ENCODE assay signal across 11 mouse cellular contexts in genomic region chr12:53300964-53301363, GRCm38 (mm10). TPM values are rescaled to one million over a fixed set of nuclear protein-coding genes. Genes with fewer than 3 reads are reported as not detected.
DNase-seq lines count a peak whose midpoint lies in the region; ATAC-seq and TF ChIP-seq lines count a peak whose summit lies in the region.
"Had no signal": no experiment of that assay in that cellular context is flagged by ENCODE, and none has a peak within 500 bp of the region (broad histone marks: within the 10 kb centered on the region; RNA-seq: fewer than 3 reads in every experiment).

No protein-coding gene starts in this region.

- no peaks in the 10 kb centered on the region for H3K9me3 ChIP-seq in forebrain, postnatal 0 days (ENCODE audit: low read length)
- no peaks in the 10 kb centered on the region for H3K9me3 ChIP-seq in forebrain, embryonic 10.5 days
- H3K9me3 ChIP-seq in midbrain, embryonic 11.5 days (ENCODE audit: control insufficient read depth, low read length): no peaks in the 10 kb centered on the region
- H3K9me3 ChIP-seq: heart, embryonic 15.5 days had no signal

- no peak overlapping the region for H3K4me2 ChIP-seq in forebrain, postnatal 0 days (ENCODE audit: low read depth)
- H3K4me2 ChIP-seq in midbrain, embryonic 11.5 days: no peak overlapping the region
- H3K4me2 ChIP-seq: heart, embryonic 15.5 days had no signal

- peak; percentile 50 for TF ChIP-seq CTCF in forebrain, postnatal 0 days (IDR thresholded peaks at IDR 0.05; ENCODE audit: low read depth)

- H3K27me3 ChIP-seq in forebrain, postnatal 0 days (ENCODE audit: insufficient read depth, low read length): no peaks in the 10 kb centered on the region
- no peaks in the 10 kb centered on the region for H3K27me3 ChIP-seq in forebrain, embryonic 10.5 days (ENCODE audit: poor library complexity, severe bottlenecking)
- no peaks in the 10 kb centered on the region for H3K27me3 ChIP-seq in midbrain, embryonic 11.5 days (ENCODE audit: control insufficient read depth, insufficient read depth, low read length)

- H3K9ac ChIP-seq in forebrain, postnatal 0 days: no peak overlapping the region
- H3K9ac ChIP-seq in midbrain, embryonic 11.5 days (ENCODE audit: low read length): no peak overlapping the region
- H3K9ac ChIP-seq: heart, embryonic 15.5 days had no signal

- H3K4me1 ChIP-seq in forebrain, postnatal 0 days (ENCODE audit: insufficient read depth): peaks cover 4% of the 10 kb centered on the region; the same call in 1 of the 2 replicates
- H3K4me1 ChIP-seq in forebrain, embryonic 10.5 days: peaks cover 58% of the 10 kb centered on the region
- H3K4me1 ChIP-seq in midbrain, embryonic 11.5 days (ENCODE audit: control insufficient read depth, insufficient read depth, low read length): no peaks in the 10 kb centered on the region

- DNase-seq in forebrain, postnatal 0 days: peak; percentile 30
- no peak for DNase-seq in forebrain, embryonic 10.5 days (ENCODE audit: extremely low spot score, low spot score)
- peak; percentile 14 for DNase-seq in lung, postnatal 10 days
- no peak for DNase-seq in lung, postnatal 4 days
- peak; percentile 30 for DNase-seq in adrenal gland, postnatal 14 days
- DNase-seq in kidney, postnatal 4 days: peak; percentile 59 to 71
- no peak for DNase-seq in midbrain, embryonic 11.5 days (ENCODE audit: low spot score, missing footprints)

- H3K36me3 ChIP-seq in forebrain, postnatal 0 days (ENCODE audit: insufficient read depth): no peaks in the 10 kb centered on the region
- H3K36me3 ChIP-seq in forebrain, embryonic 10.5 days (replicated peaks): peaks cover 14% of the 10 kb centered on the region; the same call in 1 of the 2 replicates
- no peaks in the 10 kb centered on the region for H3K36me3 ChIP-seq in midbrain, embryonic 11.5 days (ENCODE audit: control insufficient read depth, insufficient read depth, low read length)
- H3K36me3 ChIP-seq: heart, embryonic 15.5 days had no signal

- H3K4me3 ChIP-seq in forebrain, postnatal 0 days (ENCODE audit: low read depth, low read length): no peak overlapping the region
- H3K4me3 ChIP-seq in forebrain, embryonic 10.5 days: no peak overlapping the region
- no peak overlapping the region for H3K4me3 ChIP-seq in midbrain, embryonic 11.5 days (ENCODE audit: low read depth, low read length)
- H3K4me3 ChIP-seq: heart, embryonic 15.5 days; myocyte had no signal

- WGBS in forebrain, postnatal 0 days: 37% methylated on average over 2 of the region's 2 CpGs
- 57% methylated on average over 2 of the region's 2 CpGs for WGBS in forebrain, embryonic 10.5 days
- 45% methylated on average over 2 of the region's 2 CpGs for WGBS in midbrain, embryonic 11.5 days

- no peak overlapping the region for H3K27ac ChIP-seq in forebrain, postnatal 0 days (ENCODE audit: low read depth, low read length)
- H3K27ac ChIP-seq in forebrain, embryonic 10.5 days: no peak overlapping the region
- no peak overlapping the region for H3K27ac ChIP-seq in midbrain, embryonic 11.5 days (ENCODE audit: low read depth, low read length)
- H3K27ac ChIP-seq: heart, embryonic 15.5 days had no signal

- no peak for ATAC-seq in forebrain, postnatal 0 days
- ATAC-seq in activated CD4-positive, CD25-positive, alpha-beta regulatory T cell, adult 4 months: no peak
- no peak for ATAC-seq in midbrain, embryonic 11.5 days (ENCODE audit: low FRiP score)

RNA-seq across cellular contexts. Expression of gene Npas3, which starts 52.5 kb away (rescaled TPM):
- 15.4 and 28.3 TPM in 2 replicates for total RNA-seq in forebrain, postnatal 0 days (2014; rRNA removed)
- polyA plus RNA-seq in forebrain, postnatal 0 days (2015; fragmentation: Nextera tagmentation; extraction: Ambion mirVana): 11.7 and 16.6 TPM in 2 replicates
- polyA plus RNA-seq in forebrain, embryonic 10.5 days (2016; fragmentation: Nextera tagmentation; extraction: Ambion mirVana): 7.2 and 8.6 TPM in 2 replicates
- total RNA-seq in adrenal gland, postnatal 14 days (2021): 1.6 and 4.4 TPM in 2 replicates
- under 1 TPM in 1 of 2 experiments, not detected in 1; 0.05 TPM for polyA plus RNA-seq in activated CD4-positive, CD25-positive, alpha-beta regulatory T cell, adult 4 months (2017; shearing (Covaris generic))
- 17.7 and 19.5 TPM in 2 replicates for polyA plus RNA-seq in midbrain, embryonic 11.5 days (2014; fragmentation: Nextera tagmentation; extraction: Ambion mirVana)
- total RNA-seq: MEL had no signal

Comparison
In these comparisons a context has a peak if more than half of its experiments do, and no peak if none do; other contexts are left out.
1. DNase-seq: peak in forebrain, postnatal 0 days (single experiment), lung, postnatal 10 days (single experiment), adrenal gland, postnatal 14 days (single experiment) and kidney, postnatal 4 days (2 of 2); none in forebrain, embryonic 10.5 days (single experiment), lung, postnatal 4 days (0 of 2) and midbrain, embryonic 11.5 days (single experiment).